Mouse (Mus musculus) lung, postnatal 0 days (tissue): Measurements from ENCODE around the gene Fancd2.

Experiments used
- CTCF ChIP-seq: IDR thresholded peaks from 2 replicates; pipeline ENCODE4 v1.5.1; 2016; ENCODE audit warnings: antibody characterized with exemption, mild to moderate bottlenecking
- EP300 ChIP-seq: IDR thresholded peaks from 2 replicates; pipeline ENCODE4 v1.6.1; 2016; ENCODE audit warnings: antibody characterized with exemption, mild to moderate bottlenecking, control low read depth

DNA sequence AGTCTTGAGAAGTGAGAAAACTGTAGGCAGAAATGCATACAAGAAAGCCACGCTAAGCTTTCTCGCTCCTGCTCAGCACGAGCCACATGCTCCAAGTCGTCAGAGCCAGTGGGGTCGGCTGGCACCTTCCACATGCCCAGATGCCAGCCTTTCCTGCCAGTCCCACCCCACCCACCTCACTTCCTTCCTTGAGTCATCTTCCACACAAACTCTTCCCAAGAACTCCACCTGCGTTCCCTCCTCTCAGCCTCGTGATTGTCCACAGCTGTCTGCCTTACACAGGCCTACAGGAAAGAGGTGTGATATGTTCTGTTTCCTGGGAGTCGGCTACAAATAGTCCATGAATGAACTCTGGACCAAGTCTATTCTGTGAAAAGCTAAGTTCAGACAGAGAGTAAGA, 8.1 kb upstream of the Fancd2 start:
- TF ChIP-seq CTCF (no peak), EP300 (no peak)
